Mouse (Mus musculus) hindbrain, embryonic 10.5 days (tissue): Measurements from ENCODE around the gene Ch25h. TPM values are rescaled to one million over a fixed set of nuclear protein-coding genes. Genes with fewer than 3 reads are reported as not detected.

Experiments used
- DNase-seq: peaks from one replicate; pipeline ENCODE4 v3.0.0-alpha.2; 2017; ENCODE audit warnings: low spot score
- H3K27ac ChIP-seq: fragments of 300-500 bp; sonication (generic); 2 replicates; pipeline ENCODE4 v1.5.1; 2016; ENCODE audit warnings: mild to moderate bottlenecking, moderate library complexity
- H3K27me3 ChIP-seq: fragments of 300-500 bp; sonication (generic); 2 replicates; pipeline ENCODE4 v1.6.1; 2016; ENCODE audit warnings: mild to moderate bottlenecking; ENCODE audit not compliant: poor library complexity, insufficient read depth, severe bottlenecking
- H3K36me3 ChIP-seq: fragments of 300-500 bp; sonication (generic); 2 replicates; pipeline ENCODE4 v1.6.1; 2016; ENCODE audit warnings: mild to moderate bottlenecking, moderate library complexity
- H3K4me1 ChIP-seq: fragments of 300-500 bp; sonication (generic); replicated peaks from 2 replicates; pipeline ENCODE4 v1.6.1; 2016; ENCODE audit warnings: mild to moderate bottlenecking
- H3K4me3 ChIP-seq: fragments of 300-500 bp; sonication (generic); 2 replicates; pipeline ENCODE4 v1.5.1; 2016; ENCODE audit warnings: mild to moderate bottlenecking, moderate library complexity
- H3K9me3 ChIP-seq: fragments of 300-500 bp; sonication (generic); 2 replicates; pipeline ENCODE4 v1.6.1; 2016; ENCODE audit warnings: mild to moderate bottlenecking, moderate library complexity
- WGBS: fragments of 180-500 bp; shearing (Covaris S2); methylation state at CpG from one replicate; pipeline ENCODE4 v1.1.7; 2016; 5-methylcytosine and 5-hydroxymethylcytosine counted together
- polyA plus RNA-seq: library from polyadenylated mRNA; unstranded; fragments of >200 nt; fragmentation: Nextera tagmentation; extraction: Ambion mirVana; gene quantifications from 2 replicates; pipeline ENCODE4 v1.2.1, GENCODE M21; 2016

The Ch25h gene
- polyA plus RNA-seq, 1 experiment from 2014 or later, result 0.24 TPM

DNA sequence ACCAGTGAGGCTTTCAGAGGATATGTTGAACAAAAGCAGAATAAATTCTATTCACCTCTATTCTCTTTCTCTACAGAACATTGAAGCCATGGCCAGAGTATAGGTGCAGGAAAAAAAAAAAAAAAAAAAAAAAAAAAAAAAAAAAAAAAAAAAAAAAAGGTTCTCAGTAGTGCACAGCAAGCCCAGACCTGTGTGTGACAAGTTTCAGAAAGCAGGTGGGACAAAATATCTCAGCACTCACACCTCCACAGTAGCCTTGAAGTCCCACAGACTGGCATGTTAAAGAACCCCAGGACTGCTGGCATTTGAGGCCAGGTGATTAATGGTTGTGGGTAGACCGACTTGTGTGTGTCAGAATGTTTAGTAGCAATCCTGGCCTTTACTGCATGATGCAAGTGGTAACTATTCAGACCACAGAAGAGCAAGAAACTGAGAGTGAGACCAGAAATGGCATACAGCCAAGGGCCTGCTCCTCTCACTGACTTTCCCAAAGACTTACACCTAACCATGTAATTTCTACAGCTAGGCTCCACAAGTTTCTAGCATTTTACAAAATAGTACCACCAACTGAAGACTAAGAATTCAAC, 24.1 kb downstream of the Ch25h start:
- no peak for DNase-seq
- 87% methylated on average over 1 of the region's 1 CpGs for WGBS
- no peak overlapping the region for H3K4me3 ChIP-seq
- no peaks in the 10 kb centered on the region for H3K4me1 ChIP-seq
- no peaks in the 10 kb centered on the region for H3K27me3 ChIP-seq
- no peaks in the 10 kb centered on the region for H3K36me3 ChIP-seq
- no peaks in the 10 kb centered on the region for H3K9me3 ChIP-seq
- no peak overlapping the region for H3K27ac ChIP-seq

DNA sequence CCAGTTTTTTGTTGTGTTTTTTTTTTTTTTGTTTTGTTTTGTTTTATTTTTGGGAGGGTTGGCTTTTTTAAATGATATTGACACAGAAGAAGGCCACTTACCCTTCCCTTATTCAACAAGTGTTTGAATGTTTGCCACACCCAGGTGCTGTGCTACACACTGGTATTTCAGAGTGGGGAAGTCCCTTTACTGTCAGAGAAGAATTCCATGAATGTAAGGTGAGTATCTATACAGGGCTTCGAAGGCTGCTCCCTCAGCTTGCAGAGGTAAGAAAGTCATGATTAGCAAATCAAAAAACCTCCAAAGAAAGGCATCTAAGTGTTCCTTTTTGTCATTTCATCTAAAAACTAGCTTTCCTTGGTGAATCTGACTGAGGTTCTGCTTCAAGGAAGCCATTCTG, 26.1 kb downstream of the Ch25h start:
- Histone ChIP-seq H3K4me3 (no peak overlapping the region), H3K27me3 (no peaks in the 10 kb centered on the region), H3K36me3 (no peaks in the 10 kb centered on the region), H3K27ac (no peak overlapping the region), H3K9me3 (no peaks in the 10 kb centered on the region), H3K4me1 (no peaks in the 10 kb centered on the region)
- 87% methylated on average over 1 of the region's 1 CpGs for WGBS
- DNase-seq, result no peak

DNA sequence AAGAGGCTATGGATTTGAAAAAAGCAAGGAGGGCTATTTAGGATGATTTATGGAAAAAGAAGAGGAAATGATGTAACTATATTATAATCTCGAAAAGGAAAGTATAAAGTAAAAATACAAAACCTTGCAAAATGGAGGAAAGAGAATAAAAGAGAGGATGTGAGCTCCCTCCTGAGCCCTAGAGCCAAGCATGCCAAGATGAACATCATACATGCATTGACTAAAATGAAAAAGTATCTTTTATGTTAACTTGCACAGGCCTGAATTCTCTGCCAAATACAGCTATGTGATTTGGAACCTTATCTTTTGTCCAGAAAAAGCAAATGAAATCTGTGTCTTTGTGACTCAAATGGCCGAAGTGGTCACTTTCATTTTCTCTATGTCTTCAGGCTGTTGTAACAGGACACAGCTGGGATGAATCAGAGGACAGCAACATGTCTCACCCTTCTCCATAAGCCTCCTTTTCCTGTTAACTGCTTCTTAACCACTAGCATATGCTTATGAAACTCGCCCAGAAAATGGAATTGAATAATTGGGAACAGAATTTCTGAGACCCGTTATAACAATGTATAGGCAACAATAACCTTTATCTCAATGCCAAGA, 29.5 kb downstream of the Ch25h start:
- no peaks in the 10 kb centered on the region for H3K4me1 ChIP-seq
- DNase-seq, result no peak
- H3K36me3 ChIP-seq, result no peaks in the 10 kb centered on the region
- H3K4me3 ChIP-seq, result no peak overlapping the region
- 70% methylated on average over 4 of the region's 4 CpGs for WGBS
- no peaks in the 10 kb centered on the region for H3K9me3 ChIP-seq
- H3K27ac ChIP-seq, result no peak overlapping the region
- H3K27me3 ChIP-seq, result no peaks in the 10 kb centered on the region

- WGBS, result 94% methylated on average over 3 of the region's 3 CpGs
These were observed 30.2 kb downstream of the Ch25h start for GRCm38 (mm10) chr19:34444785-34445184.

GRCm38 (mm10) chr19:34441979-34442378, 33.0 kb downstream of the Ch25h start:
- Histone ChIP-seq H3K36me3 (no peaks in the 10 kb centered on the region), H3K4me3 (no peak overlapping the region), H3K27me3 (no peaks in the 10 kb centered on the region), H3K9me3 (no peaks in the 10 kb centered on the region), H3K27ac (no peak overlapping the region), H3K4me1 (no peaks in the 10 kb centered on the region)
- no peak for DNase-seq
- WGBS, result 91% methylated on average over 2 of the region's 2 CpGs

More at GRCm38 (mm10) chr19:34444785-34445184, 30.2 kb downstream of the Ch25h start:
- Histone ChIP-seq H3K4me3 (no peak overlapping the region), H3K4me1 (no peaks in the 10 kb centered on the region), H3K9me3 (no peaks in the 10 kb centered on the region), H3K27ac (no peak overlapping the region), H3K27me3 (no peaks in the 10 kb centered on the region), H3K36me3 (no peaks in the 10 kb centered on the region)
- DNase-seq, result no peak

DNA sequence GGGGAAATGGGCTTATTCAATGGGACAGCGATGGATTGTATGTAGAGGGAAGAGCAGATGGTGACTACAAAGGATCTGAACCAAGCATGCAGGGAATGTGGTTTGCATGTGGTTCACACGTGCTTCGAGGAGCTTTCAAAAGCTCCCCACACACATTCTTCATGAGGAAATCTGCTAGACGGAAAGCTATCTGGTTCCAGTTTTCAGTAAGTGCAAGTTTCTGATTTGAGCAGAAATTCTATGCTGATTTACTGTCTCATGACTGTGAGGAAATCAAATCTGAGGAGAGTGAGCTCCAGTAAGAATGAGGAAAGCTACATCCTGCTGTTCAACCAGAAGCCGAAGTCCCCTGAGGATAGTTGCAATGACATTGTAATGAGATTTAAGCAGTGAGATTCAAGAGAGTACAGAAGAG, 39.8 kb downstream of the Ch25h start:
- peak; percentile 6 for DNase-seq
- no peak overlapping the region for H3K4me3 ChIP-seq
- H3K27ac ChIP-seq, result no peak overlapping the region
- H3K27me3 ChIP-seq, result no peaks in the 10 kb centered on the region
- no peaks in the 10 kb centered on the region for H3K36me3 ChIP-seq
- H3K9me3 ChIP-seq, result no peaks in the 10 kb centered on the region
- no peaks in the 10 kb centered on the region for H3K4me1 ChIP-seq
- 68% methylated on average over 5 of the region's 5 CpGs for WGBS

GRCm38 (mm10) chr19:34431314-34431713, 43.6 kb downstream of the Ch25h start:
- Histone ChIP-seq H3K4me1 (no peaks in the 10 kb centered on the region), H3K27me3 (no peaks in the 10 kb centered on the region), H3K9me3 (no peaks in the 10 kb centered on the region), H3K36me3 (no peaks in the 10 kb centered on the region), H3K4me3 (no peak overlapping the region), H3K27ac (no peak overlapping the region)
- 90% methylated on average over 3 of the region's 3 CpGs for WGBS
- DNase-seq, result no peak

DNA sequence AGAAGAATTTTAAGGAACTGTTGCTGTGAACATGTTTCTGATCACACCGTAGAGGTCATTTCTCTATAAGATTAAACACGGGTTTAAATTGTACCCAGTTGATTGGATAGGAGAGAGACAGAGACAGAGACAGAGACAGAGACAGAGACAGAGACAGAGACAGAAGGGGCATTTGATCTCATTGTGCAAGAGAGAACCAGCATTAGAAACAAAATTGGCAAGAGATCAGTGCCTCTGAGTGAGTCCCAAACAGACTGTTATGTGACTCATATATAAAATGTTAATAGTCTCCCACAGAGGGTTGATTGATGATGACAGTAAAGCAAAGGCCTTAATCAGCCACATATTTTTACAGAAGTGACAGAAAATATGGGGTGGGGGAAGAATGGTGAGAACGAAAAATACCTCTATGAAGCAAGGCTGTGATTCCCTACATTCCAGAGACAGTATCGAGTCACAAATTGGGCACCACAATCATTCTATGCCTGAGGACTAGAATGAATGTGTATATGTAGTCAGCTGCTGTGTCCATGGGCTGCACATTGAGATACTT, 51.1 kb downstream of the Ch25h start:
- Histone ChIP-seq H3K36me3 (no peaks in the 10 kb centered on the region), H3K4me3 (no peak overlapping the region), H3K27me3 (no peaks in the 10 kb centered on the region), H3K9me3 (no peaks in the 10 kb centered on the region), H3K27ac (no peak overlapping the region), H3K4me1 (no peaks in the 10 kb centered on the region)
- WGBS, result 91% methylated on average over 4 of the region's 4 CpGs
- no peak for DNase-seq

Other genes starting within 250 kb of the Ch25h start
- 22.6 and 31.1 TPM in 2 replicates for gene Acta2, start 219.6 kb downstream of the Ch25h start, polyA plus RNA-seq
- 0.15 and 0.31 TPM in 2 replicates for gene Fas, start 184.5 kb downstream of the Ch25h start, polyA plus RNA-seq
- 21.9 and 23.2 TPM in 2 replicates for gene Lipa, start 52.3 kb upstream of the Ch25h start, polyA plus RNA-seq
- 2.1 and 4.3 TPM in 2 replicates for gene Ifit2, start 75.5 kb upstream of the Ch25h start, polyA plus RNA-seq
- 0.20 and 0.41 TPM in 2 replicates for gene Ifit3, start 108.4 kb upstream of the Ch25h start, polyA plus RNA-seq
- gene Ifit1bl1, start 126.8 kb upstream of the Ch25h start, polyA plus RNA-seq, result not detected in 2 replicates
- not detected in 2 replicates for gene Ifit3b, start 132.8 kb upstream of the Ch25h start, polyA plus RNA-seq
- gene Ifit1bl2, start 165.6 kb upstream of the Ch25h start, polyA plus RNA-seq, result 0.04 TPM in 1 of 2 replicates, not detected in the other
- 0.16 TPM in 1 of 2 replicates, not detected in the other for gene Ifit1, start 165.7 kb upstream of the Ch25h start, polyA plus RNA-seq